Mouse (Mus musculus): ENCODE measurements around the gene Oxgr1. TPM values are rescaled to one million over a fixed set of nuclear protein-coding genes. Genes with fewer than 3 reads are reported as not detected.

Gene Oxgr1
- polyA plus RNA-seq, 1 experiment from 2014 or later, result 0.11 TPM

DNA sequence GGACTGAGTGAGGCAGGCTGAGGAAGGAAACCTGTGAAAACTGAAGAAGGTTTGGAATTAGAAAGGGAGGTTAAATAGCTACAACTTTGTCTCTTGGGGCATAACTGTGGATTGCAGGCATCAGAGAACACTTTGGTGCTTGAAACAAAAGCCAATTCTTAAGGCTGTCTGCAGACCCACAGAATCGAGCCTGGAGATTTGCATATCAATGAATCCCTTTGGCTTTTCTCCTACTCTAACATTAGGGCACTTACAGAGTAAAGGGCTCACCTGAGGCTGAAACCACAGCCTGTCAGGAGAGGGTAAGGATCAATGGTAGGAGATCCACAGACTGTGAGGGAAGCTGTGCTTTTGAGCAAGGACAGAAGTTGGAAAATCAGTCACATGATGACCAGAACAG is 8.8 kb downstream of the Oxgr1 start:
- WGBS, result 13% methylated on average over 1 of the region's 1 CpGs
- Histone ChIP-seq H3K36me3 (ENCODE audit: control insufficient read depth, insufficient read depth, low read length) (no peaks in the 10 kb centered on the region), H3K9ac (ENCODE audit: low read length) (no peak overlapping the region), H3K9me3 (ENCODE audit: control insufficient read depth, low read length) (no peaks in the 10 kb centered on the region), H3K27me3 (ENCODE audit: control insufficient read depth, insufficient read depth, low read depth, low read length) (no peaks in the 10 kb centered on the region), H3K27ac (ENCODE audit: low read length) (no peak overlapping the region), H3K4me1 (replicated peaks; ENCODE audit: control insufficient read depth, insufficient read depth, low read length) (no peaks in the 10 kb centered on the region), H3K4me2 (ENCODE audit: low read depth, low read length) (no peak overlapping the region), H3K4me3 (ENCODE audit: low read length) (no peak overlapping the region)
- no peak for ATAC-seq (ENCODE audit: low read depth)

DNA sequence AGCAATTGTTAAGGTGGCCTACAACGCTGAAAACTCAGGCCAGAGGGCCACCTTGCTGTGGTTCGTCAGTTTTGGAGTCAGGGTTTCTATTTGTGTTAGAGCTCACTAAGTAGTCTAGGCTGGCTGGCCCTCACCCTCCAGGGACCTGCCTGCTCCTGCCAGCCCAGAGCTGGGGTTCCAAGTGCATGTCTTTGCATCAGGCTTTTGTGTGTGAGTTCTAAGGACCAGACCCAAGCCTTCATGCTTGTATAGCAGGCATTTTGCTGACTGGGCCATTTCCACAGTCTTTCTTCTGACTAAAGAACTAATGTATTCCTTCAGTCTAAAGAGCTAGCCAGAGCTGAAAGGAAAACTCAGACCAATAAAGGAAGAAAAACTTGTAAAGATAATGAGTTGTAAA is 22.3 kb downstream of the Oxgr1 start:
- Histone ChIP-seq H3K9me3 (ENCODE audit: control insufficient read depth, low read length) (no peaks in the 10 kb centered on the region), H3K27me3 (ENCODE audit: control insufficient read depth, insufficient read depth, low read depth, low read length) (no peaks in the 10 kb centered on the region), H3K4me3 (ENCODE audit: low read length) (no peak overlapping the region), H3K27ac (ENCODE audit: low read length) (no peak overlapping the region), H3K4me2 (ENCODE audit: low read depth, low read length) (no peak overlapping the region), H3K4me1 (replicated peaks; ENCODE audit: control insufficient read depth, insufficient read depth, low read length) (0 out of 2 replicates have a peak, but pooled peaks cover 2% of the 10 kb centered on the region), H3K36me3 (ENCODE audit: control insufficient read depth, insufficient read depth, low read length) (no peaks in the 10 kb centered on the region), H3K9ac (ENCODE audit: low read length) (no peak overlapping the region)
- WGBS, result 69% methylated on average over 2 of the region's 2 CpGs
- no peak for ATAC-seq (ENCODE audit: low read depth)

- peak; percentile 95 for ATAC-seq (ENCODE audit: low read depth)
- H3K9ac ChIP-seq (ENCODE audit: low read length), result no peak overlapping the region
- peak overlapping the region; percentile 92 for H3K27ac ChIP-seq (ENCODE audit: low read length)
- 41% methylated on average over 11 of the region's 11 CpGs for WGBS
- H3K4me3 ChIP-seq (ENCODE audit: low read length), result no peak overlapping the region
- H3K4me1 ChIP-seq (replicated peaks; ENCODE audit: control insufficient read depth, insufficient read depth, low read length), result no peaks in the 10 kb centered on the region
- no peak overlapping the region for H3K4me2 ChIP-seq (ENCODE audit: low read depth, low read length)
- no peaks in the 10 kb centered on the region for H3K27me3 ChIP-seq (ENCODE audit: control insufficient read depth, insufficient read depth, low read depth, low read length)
- H3K36me3 ChIP-seq (ENCODE audit: control insufficient read depth, insufficient read depth, low read length), result no peaks in the 10 kb centered on the region
- H3K9me3 ChIP-seq (ENCODE audit: control insufficient read depth, low read length), result no peaks in the 10 kb centered on the region
Observed at GRCm38 (mm10) chr14:120009969-120010872, 32.0 kb downstream of the Oxgr1 start.

- Histone ChIP-seq H3K9me3 (ENCODE audit: control insufficient read depth, low read length) (no peaks in the 10 kb centered on the region), H3K9ac (ENCODE audit: low read length) (no peak overlapping the region), H3K4me2 (ENCODE audit: low read depth, low read length) (no peak overlapping the region), H3K4me3 (ENCODE audit: low read length) (no peak overlapping the region), H3K27me3 (ENCODE audit: control insufficient read depth, insufficient read depth, low read depth, low read length) (no peaks in the 10 kb centered on the region), H3K27ac (ENCODE audit: low read length) (no peak overlapping the region), H3K4me1 (replicated peaks; ENCODE audit: control insufficient read depth, insufficient read depth, low read length) (no peaks in the 10 kb centered on the region), H3K36me3 (ENCODE audit: control insufficient read depth, insufficient read depth, low read length) (no peaks in the 10 kb centered on the region)
- WGBS, result 14% methylated on average over 1 of the region's 1 CpGs
- no peak for ATAC-seq (ENCODE audit: low read depth)
Observed at GRCm38 (mm10) chr14:120005153-120005552, 37.1 kb downstream of the Oxgr1 start.

GRCm38 (mm10) chr14:120003661-120004060 is 38.6 kb downstream of the Oxgr1 start:
- Histone ChIP-seq H3K4me3 (ENCODE audit: low read length) (no peak overlapping the region), H3K27me3 (ENCODE audit: control insufficient read depth, insufficient read depth, low read depth, low read length) (no peaks in the 10 kb centered on the region), H3K4me2 (ENCODE audit: low read depth, low read length) (no peak overlapping the region), H3K4me1 (replicated peaks; ENCODE audit: control insufficient read depth, insufficient read depth, low read length) (no peaks in the 10 kb centered on the region), H3K9me3 (ENCODE audit: control insufficient read depth, low read length) (no peaks in the 10 kb centered on the region), H3K9ac (ENCODE audit: low read length) (no peak overlapping the region), H3K27ac (ENCODE audit: low read length) (no peak overlapping the region), H3K36me3 (ENCODE audit: control insufficient read depth, insufficient read depth, low read length) (no peaks in the 10 kb centered on the region)
- no peak for ATAC-seq (ENCODE audit: low read depth)
- WGBS, result 91% methylated on average over 7 of the region's 7 CpGs

DNA sequence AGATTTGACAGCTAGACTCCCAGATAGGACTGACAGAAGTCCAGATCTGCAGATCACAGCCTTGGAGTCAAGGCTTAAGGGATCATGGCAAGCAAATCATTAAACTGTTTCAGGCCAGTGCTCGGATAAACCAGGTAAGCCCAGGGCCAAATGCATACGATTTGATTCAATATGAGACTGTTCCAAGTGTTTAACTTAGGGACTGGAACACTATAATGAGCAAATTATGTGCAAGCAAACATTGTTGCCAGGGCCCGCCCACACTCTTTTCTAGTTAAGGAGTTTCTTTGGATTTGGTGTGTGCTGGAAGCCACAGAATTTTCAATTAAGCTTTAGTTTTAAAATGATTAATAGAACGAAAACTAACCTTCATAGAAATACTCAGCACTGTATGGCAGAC is 39.6 kb downstream of the Oxgr1 start:
- no peaks in the 10 kb centered on the region for H3K9me3 ChIP-seq (ENCODE audit: control insufficient read depth, low read length)
- no peak overlapping the region for H3K9ac ChIP-seq (ENCODE audit: low read length)
- no peaks in the 10 kb centered on the region for H3K36me3 ChIP-seq (ENCODE audit: control insufficient read depth, insufficient read depth, low read length)
- 63% methylated on average over 4 of the region's 4 CpGs for WGBS
- H3K4me2 ChIP-seq (ENCODE audit: low read depth, low read length), result no peak overlapping the region
- no peaks in the 10 kb centered on the region for H3K4me1 ChIP-seq (replicated peaks; ENCODE audit: control insufficient read depth, insufficient read depth, low read length)
- no peaks in the 10 kb centered on the region for H3K27me3 ChIP-seq (ENCODE audit: control insufficient read depth, insufficient read depth, low read depth, low read length)
- no peak overlapping the region for H3K4me3 ChIP-seq (ENCODE audit: low read length)
- no peak for ATAC-seq (ENCODE audit: low read depth)
- no peak overlapping the region for H3K27ac ChIP-seq (ENCODE audit: low read length)

GRCm38 (mm10) chr14:119989651-119990050 is 52.6 kb downstream of the Oxgr1 start:
- no peaks in the 10 kb centered on the region for H3K36me3 ChIP-seq (ENCODE audit: control insufficient read depth, insufficient read depth, low read length)

GRCm38 (mm10) chr14:119988937-119989645 is 53.1 kb downstream of the Oxgr1 start:
- Histone ChIP-seq H3K27me3 (ENCODE audit: control insufficient read depth, insufficient read depth, low read depth, low read length) (no peaks in the 10 kb centered on the region), H3K9ac (ENCODE audit: low read length) (no peak overlapping the region), H3K36me3 (ENCODE audit: control insufficient read depth, insufficient read depth, low read length) (no peaks in the 10 kb centered on the region), H3K4me3 (ENCODE audit: low read length) (no peak overlapping the region), H3K4me2 (ENCODE audit: low read depth, low read length) (peak overlapping the region; percentile 1; the same call in 1 of the 2 replicates), H3K27ac (ENCODE audit: low read length) (peak overlapping the region; percentile 94), H3K9me3 (ENCODE audit: control insufficient read depth, low read length) (no peaks in the 10 kb centered on the region), H3K4me1 (replicated peaks; ENCODE audit: control insufficient read depth, insufficient read depth, low read length) (peaks cover 9% of the 10 kb centered on the region; the same call in 1 of the 2 replicates)
- WGBS, result 19% methylated on average over 7 of the region's 7 CpGs
- peak; percentile 98 for ATAC-seq (ENCODE audit: low read depth)

More at GRCm38 (mm10) chr14:119989651-119990050, 52.6 kb downstream of the Oxgr1 start:
- H3K4me1 ChIP-seq (replicated peaks; ENCODE audit: control insufficient read depth, insufficient read depth, low read length), result peaks cover 9% of the 10 kb centered on the region; the same call in 1 of the 2 replicates
- H3K27me3 ChIP-seq (ENCODE audit: control insufficient read depth, insufficient read depth, low read depth, low read length), result no peaks in the 10 kb centered on the region
- 11% methylated on average over 10 of the region's 10 CpGs for WGBS
- peak; percentile 21; the same call in 1 of the 2 replicates for ATAC-seq (ENCODE audit: low read depth)
- H3K27ac ChIP-seq (ENCODE audit: low read length), result peak overlapping the region; percentile 94
- H3K9me3 ChIP-seq (ENCODE audit: control insufficient read depth, low read length), result no peaks in the 10 kb centered on the region
- peak overlapping the region; percentile 1; the same call in 1 of the 2 replicates for H3K4me2 ChIP-seq (ENCODE audit: low read depth, low read length)
- no peak overlapping the region for H3K9ac ChIP-seq (ENCODE audit: low read length)
- H3K4me3 ChIP-seq (ENCODE audit: low read length), result no peak overlapping the region

DNA sequence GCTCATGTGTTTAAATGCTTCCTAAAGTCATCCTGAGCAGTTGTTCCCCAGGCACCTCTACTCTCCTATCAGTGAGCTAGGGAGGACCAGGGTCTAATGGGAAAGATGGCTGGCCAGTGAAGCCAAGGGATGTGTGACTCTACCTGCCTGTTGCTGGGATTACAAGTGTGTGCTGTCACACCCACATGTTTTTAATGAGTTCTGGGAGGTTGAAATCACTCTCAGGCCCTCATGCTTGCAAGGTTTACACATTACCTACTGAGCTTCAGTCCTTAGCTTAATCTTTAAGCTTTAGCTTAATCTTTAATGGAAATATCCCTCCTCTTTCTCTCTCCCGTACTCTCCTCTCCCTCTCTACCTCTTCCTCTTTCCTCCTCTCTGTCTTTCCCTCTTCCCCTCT is 55.0 kb downstream of the Oxgr1 start:
- H3K4me2 ChIP-seq (ENCODE audit: low read depth, low read length), result no peak overlapping the region
- no peaks in the 10 kb centered on the region for H3K36me3 ChIP-seq (ENCODE audit: control insufficient read depth, insufficient read depth, low read length)
- H3K27ac ChIP-seq (ENCODE audit: low read length), result peak overlapping the region; percentile 80; the same call in 1 of the 2 replicates
- H3K9me3 ChIP-seq (ENCODE audit: control insufficient read depth, low read length), result no peaks in the 10 kb centered on the region; the same call in 1 of the 2 replicates
- H3K9ac ChIP-seq (ENCODE audit: low read length), result no peak overlapping the region
- peaks cover 9% of the 10 kb centered on the region; the same call in 1 of the 2 replicates for H3K4me1 ChIP-seq (replicated peaks; ENCODE audit: control insufficient read depth, insufficient read depth, low read length)
- no peak overlapping the region for H3K4me3 ChIP-seq (ENCODE audit: low read length)
- 56% methylated on average over 1 of the region's 1 CpGs for WGBS
- no peaks in the 10 kb centered on the region for H3K27me3 ChIP-seq (ENCODE audit: control insufficient read depth, insufficient read depth, low read depth, low read length)
- ATAC-seq (ENCODE audit: low read depth), result no peak
